Mouse (Mus musculus): ENCODE data around the gene Mroh8.

DNA sequence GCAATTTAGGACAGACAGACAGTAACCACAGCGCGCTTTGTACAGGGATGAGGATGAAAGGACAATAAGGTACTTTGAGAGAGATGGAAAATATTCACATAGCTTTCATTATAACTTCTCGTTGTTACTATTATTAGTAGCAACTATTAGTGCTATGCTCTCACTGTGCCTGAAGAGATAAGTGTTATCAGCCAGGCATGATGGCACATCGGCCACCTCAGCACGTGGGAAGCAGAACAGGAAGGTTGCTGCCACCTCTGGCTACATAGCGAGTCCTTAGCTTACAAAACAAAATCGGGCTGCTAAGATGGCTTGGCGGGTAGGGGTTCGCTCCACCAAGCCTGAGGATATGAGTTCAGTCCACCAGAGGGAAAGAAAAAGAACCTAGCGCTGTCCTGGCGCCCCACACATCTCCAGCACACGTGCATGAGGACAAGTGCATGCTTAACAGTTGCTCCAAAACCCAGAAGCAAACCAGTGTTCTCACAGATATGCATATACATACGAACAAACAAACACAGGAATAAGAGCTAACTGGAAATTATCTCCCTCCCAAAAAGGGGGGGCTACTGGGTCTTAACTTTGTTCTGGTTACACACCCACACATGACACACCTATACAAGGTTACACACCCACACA lies 94.2 kb downstream of the Mroh8 start:
- TF ChIP-seq MYC (IDR thresholded peaks at IDR 0.05; ENCODE audit: low read depth, low read length) (no peak), POLR2A (IDR thresholded peaks at IDR 0.05; ENCODE audit: control insufficient read depth in 1 of 2, insufficient read depth in 1 of 2, low read depth in 1 of 2, low read length in 2 of 2, poor library complexity in 1 of 2) (no peak), CTCF (IDR thresholded peaks at IDR 0.05 in 2 of 3, conservative IDR thresholded peaks at IDR 0.05 in 1 of 3; ENCODE audit: control insufficient read depth in 1 of 3, insufficient read depth in 1 of 3, low read depth in 2 of 3, low read length in 3 of 3, poor library complexity in 1 of 3, severe bottlenecking in 1 of 3) (no peak), MAX (IDR thresholded peaks at IDR 0.05; ENCODE audit: low read length) (no peak), MEF2A (IDR thresholded peaks at IDR 0.05; ENCODE audit: extremely low read depth, insufficient replicate concordance, low read depth, low read length, poor library complexity, severe bottlenecking) (no peak), NRF1 (IDR thresholded peaks at IDR 0.05; ENCODE audit: insufficient read depth, low read depth, low read length, poor library complexity, severe bottlenecking) (no peak), USF1 (IDR thresholded peaks at IDR 0.05; ENCODE audit: low read depth, low read length) (no peak), MAZ (IDR thresholded peaks at IDR 0.05; ENCODE audit: low read depth, low read length) (no peak), NELFE (IDR thresholded peaks at IDR 0.05; ENCODE audit: low read depth, low read length) (no peak), MAFK (IDR thresholded peaks at IDR 0.05; ENCODE audit: borderline replicate concordance, low read depth, low read length) (no peak), TBP (IDR thresholded peaks at IDR 0.05; ENCODE audit: low read depth, low read length) (no peak), EP300 (IDR thresholded peaks at IDR 0.05; ENCODE audit: low read depth in 1 of 2, low read length in 2 of 2) (no peak)
